Mouse (Mus musculus): Measurements from ENCODE around the gene Golga1.

The Golga1 gene

DNA sequence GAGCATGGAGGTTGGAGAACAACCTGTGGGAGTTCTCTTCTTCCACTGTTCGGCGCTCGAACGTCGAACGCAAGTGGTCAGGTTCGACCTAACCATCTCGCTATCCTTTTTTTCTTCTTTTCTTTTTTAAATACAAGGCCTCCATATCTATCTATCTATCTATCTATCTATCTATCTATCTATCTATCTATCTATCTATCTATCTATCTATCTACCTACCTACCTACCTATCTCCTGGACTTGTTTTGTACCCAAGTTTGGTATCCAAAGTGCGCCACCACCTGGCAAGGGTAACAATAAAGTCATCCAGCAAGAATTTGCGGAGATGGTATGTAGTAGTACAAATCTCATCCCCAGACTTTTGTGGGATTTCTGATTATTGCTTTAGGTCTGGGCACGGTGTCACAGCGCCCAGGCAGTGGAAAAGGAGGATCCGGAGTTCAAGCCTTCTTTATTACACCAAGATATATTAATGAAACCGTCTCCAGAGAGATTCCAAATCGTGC, 59.7 kb downstream of the Golga1 start, which contains the start of gene Rpl35:
Rpl35 (minus strand) TSS at position 51 of the 506 bp plus-strand sequence.
- no peak for DNase-seq

DNA sequence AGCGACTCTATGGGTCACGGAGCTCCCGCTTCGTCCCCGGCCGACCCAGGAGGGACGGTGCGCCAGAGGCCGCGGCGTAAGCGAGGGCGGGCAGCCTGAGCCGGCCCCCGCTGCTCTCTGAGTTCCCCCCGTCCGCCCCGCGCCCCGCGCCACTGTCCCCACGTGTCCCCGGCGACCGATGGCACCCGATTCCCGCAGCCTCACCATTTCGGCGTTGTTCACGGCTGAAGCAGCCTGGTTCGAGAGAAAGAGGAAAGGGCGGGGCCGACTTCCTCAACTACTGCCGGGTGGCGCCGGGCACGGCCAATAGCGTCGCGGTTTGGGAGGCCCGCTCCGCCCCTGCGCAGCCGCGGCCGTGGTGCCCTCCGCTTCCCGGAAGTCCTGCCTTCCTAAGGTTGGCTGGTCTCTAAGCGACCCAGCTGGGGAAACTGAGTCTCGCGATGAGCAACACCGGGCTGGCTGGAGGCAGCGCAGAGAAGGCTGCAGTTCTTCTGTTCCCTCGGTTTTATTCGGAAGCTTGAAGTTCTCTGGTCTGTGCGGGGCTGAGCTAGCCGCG, 60.4 kb downstream of the Golga1 start, which contains the start of gene Arpc5l:
Arpc5l (plus strand) TSS at position 469 of the 556 bp plus-strand sequence.
- DNase-seq: peak; percentile 86

GRCm38 (mm10) chr2:39004372-39004771, 61.0 kb downstream of the Golga1 start:
- DNase-seq: no peak

GRCm38 (mm10) chr2:39003512-39003911, 61.8 kb downstream of the Golga1 start:
- DNase-seq: no peak

DNA sequence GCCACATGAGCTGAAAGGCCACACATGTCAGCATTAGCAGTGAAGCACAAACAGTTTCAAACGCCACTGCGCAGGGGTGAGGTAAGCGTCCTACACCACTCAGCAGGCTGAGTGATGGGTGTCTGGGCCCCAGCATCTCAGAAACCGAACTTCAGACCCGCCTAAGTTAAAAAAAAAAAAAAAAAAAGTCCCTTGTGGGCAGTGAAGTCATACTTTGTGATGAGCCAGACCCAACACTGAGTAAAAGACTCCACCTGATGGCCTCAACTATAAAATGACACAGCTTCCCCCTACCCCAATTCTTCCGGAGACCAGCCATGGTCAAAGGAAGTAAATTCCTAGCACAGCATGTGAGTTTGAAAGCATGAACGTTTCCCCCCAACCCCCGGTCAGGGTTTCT, 62.2 kb downstream of the Golga1 start:
- DNase-seq: no peak

- no peak for DNase-seq
Observed at GRCm38 (mm10) chr2:39001866-39002265, 63.5 kb downstream of the Golga1 start.

DNA sequence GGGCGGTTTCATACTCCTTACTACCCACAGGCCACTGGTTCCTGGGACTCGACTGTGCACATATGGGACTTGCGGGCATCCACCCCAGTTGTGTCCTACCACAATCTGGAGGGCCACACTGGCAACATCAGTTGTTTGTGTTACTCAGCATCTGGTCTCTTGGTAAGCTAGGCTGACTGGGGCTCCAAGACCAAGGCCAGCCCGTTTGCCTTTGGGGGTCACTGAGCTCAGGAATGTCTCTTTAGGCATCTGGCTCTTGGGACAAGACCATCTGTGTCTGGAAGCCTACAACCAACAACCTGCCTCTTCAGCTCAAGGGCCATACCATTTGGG, 64.8 kb downstream of the Golga1 start:
- no peak for DNase-seq

GRCm38 (mm10) chr2:38999910-39000586, 65.3 kb downstream of the Golga1 start:
- DNase-seq: no peak

GRCm38 (mm10) chr2:38999381-38999780, 66.0 kb downstream of the Golga1 start:
- DNase-seq: no peak

- peak; percentile 86 for DNase-seq
Observed at GRCm38 (mm10) chr2:38997386-38998374, 67.7 kb downstream of the Golga1 start, which contains the start of gene Wdr38. Wdr38 (plus strand) TSS chr2:38997476.

DNA sequence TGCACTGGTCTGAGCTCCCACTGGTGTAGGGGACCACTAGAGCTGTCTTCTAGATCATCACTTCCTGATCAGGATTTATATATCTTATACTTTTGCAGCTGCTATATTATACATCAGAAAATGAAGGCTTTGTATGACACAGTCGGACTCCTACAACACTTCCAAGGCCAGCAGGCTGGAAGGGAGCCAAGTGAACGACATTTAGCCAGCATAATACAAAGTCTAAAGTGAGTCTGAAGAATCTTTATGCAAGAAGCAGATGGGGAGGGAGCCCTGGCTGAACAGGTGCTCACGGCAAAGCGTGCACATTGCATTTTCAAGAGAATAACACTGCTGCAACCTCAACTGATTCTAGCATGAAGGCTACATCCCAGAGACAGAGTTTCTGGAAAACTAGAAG, 72.9 kb downstream of the Golga1 start:
- DNase-seq: no peak

DNA sequence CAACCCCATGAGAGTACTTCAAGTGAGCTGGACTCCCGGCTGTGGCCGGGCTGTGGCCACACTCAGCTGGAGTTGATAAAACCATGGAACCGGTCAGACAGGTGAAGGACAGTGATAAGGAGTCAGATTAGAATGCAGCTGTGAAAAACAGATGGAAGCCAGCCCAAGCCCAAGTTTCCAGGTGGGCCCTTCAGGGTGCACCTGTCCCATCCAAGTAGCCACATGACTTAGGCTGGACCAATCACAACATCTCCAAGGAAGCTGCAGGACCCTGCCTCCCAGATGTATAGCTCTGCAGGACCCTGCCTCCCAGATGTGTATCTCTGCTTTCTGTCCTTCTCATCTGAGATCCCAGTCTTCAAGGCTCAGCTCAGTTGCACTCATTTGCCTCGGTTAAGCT, 73.3 kb downstream of the Golga1 start:
- DNase-seq: no peak

DNA sequence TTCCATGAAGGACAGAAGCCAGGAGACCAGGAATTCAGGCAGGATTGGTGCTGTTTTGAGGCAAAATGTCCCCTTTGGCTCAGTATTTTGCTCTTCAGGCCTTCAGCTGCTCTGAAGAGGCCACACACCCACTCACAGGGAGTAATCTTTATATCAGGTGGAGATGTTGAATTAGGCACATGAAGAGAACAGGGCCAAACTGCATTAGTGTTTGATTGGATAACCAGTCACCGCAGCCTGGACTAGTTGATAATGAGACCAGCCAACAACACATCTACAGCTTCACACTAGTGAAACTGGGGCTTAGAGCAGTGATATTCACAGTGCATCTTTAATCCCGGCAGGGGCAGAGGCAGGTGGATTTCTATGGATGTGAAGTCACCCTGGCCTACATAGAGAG, 76.4 kb downstream of the Golga1 start:
- no peak for DNase-seq

DNA sequence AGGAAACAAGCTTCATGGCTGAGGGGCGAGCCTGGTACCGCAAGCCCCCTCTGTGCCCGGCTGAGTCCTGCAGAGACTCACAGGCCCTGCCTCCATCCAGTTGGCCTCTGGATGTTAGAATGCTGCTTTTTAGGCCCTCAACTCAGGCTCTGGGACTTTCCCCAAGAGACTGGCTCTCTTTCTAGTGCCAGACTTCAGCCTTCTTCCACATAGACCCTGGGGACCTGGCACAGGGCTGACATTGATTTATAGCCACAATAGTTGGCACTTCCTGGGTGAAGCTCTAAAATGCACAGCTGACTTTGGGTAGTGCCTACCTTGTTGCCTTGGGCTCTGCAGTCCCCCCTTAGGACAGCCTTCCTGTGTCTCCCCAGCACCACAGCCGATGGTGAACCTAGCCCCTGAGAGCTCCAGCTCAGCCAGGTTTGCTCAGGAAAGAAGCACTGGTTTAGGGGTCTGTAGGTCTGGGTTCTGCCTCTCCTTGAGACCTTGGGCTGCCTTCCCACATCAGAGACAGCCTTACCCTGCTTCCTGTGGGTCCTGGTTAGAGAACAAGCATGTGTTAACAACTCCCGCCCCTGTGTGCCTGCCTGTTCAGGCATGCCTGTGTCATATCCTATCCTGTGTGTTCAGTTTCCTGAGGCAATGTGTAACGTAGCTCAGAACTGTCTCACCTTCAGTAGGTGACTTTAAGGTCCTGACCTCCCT, 77.4 kb downstream of the Golga1 start:
- DNase-seq: no peak

GRCm38 (mm10) chr2:38987371-38987770, 78.0 kb downstream of the Golga1 start:
- no peak for DNase-seq

DNA sequence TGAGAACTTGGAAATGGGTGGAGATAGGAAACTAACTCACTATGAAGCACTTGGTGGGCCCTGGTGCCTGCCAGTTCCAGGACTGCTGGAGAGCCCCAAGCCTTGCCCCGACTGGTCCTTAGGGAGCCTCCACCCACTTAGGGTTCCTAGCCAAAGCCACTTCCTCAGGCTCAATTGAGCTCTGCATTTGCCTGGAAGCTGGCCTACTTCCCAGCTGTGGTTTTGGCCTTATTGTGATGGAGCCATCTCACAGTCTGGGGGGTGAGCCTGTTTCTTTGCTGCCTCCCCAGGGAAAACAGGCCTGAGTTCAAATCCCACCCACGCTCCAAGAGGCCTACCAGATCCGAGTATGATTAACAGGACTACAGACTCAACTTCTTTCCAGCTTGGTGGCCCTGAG, 78.8 kb downstream of the Golga1 start:
- no peak for DNase-seq

DNA sequence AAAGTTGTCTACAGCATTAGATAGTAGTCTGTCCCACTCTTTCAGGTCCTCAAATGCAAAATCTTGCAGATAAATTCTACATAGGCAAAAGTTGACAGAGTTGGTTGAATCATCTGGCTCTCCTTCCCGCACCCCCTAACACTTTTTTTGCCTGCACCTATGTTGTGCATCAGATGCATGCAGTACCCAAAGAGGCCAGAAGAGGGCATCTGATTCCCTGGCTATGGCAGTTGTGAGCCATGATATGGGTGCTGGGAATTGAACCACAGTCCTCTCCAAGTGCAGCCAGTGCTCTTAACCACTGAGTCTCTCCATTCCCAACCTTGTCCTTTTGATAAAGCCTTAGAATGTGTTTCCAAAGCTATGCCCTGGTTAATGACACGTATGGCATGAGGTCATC, 81.9 kb downstream of the Golga1 start:
- DNase-seq: no peak

- no peak for DNase-seq
Observed at GRCm38 (mm10) chr2:38977837-38978236, 87.5 kb downstream of the Golga1 start.

GRCm38 (mm10) chr2:38975941-38976805, 89.2 kb downstream of the Golga1 start:
- DNase-seq: no peak

DNA sequence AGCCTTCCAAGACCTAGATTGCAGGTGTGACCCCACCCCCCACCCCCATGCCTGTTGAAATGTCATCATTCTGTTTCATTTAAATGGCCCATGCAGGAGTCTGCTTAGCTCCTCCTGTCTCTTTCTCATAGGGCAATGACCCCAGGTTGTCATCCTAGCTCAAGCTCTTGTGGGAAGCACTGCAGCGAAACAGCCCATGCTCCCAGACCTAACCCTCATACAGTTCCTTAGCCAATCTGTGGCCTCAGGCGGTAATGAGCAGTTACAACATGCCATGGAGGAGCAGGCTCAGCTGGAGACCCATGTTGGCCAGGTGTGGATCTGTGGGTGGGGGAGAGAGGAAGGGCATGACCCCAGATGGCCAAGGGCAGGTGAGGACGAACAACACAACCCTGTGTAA, 90.2 kb downstream of the Golga1 start:
- DNase-seq: no peak

DNA sequence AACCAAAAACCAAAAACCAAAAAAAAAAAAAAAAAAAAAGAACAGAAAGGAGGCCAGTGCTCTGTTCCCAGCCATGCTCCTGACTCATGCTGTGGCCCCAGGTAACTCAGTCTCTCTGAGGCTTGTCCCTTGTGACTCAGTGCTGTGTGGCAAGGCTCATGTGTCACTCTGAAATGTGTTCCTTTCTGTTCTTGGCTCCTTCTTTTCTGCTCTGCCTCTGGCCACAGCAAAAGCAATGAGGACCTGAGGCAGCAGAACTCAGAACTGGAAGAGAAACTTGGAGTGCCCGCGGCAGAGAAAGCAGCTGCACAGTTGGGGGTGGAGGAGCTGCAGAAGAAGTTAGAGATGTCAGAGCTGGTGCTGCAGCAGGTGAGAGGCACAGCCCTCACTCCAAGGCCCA, 91.2 kb downstream of the Golga1 start:
- DNase-seq: no peak

- no peak for DNase-seq
Observed at GRCm38 (mm10) chr2:38973701-38974100, 91.6 kb downstream of the Golga1 start.

Data from cerebellum, adult 11 months (tissue).